Mouse (Mus musculus): Measurements from ENCODE around the gene Sstr1. TPM values are rescaled to one million over a fixed set of nuclear protein-coding genes. Genes with fewer than 3 reads are reported as not detected.

Sstr1 gene
- polyA plus RNA-seq, 1 experiment from 2014 or later = 0.95 TPM

- no peaks in the 10 kb centered on the region for H3K9me3 ChIP-seq (replicated peaks)
- no peak overlapping the region for H3K4me2 ChIP-seq (replicated peaks)
- H3K36me3 ChIP-seq = no peaks in the 10 kb centered on the region
- WGBS = 82% methylated on average over 5 of the region's 5 CpGs
- no peak overlapping the region for H3K27ac ChIP-seq (replicated peaks)
- no peaks in the 10 kb centered on the region for H3K27me3 ChIP-seq
- no peak overlapping the region for H3K4me3 ChIP-seq (replicated peaks)
- H3K4me1 ChIP-seq = no peaks in the 10 kb centered on the region
- no peak overlapping the region for H3K9ac ChIP-seq
- no peak for ATAC-seq (ENCODE audit: insufficient number of reproducible peaks, low FRiP score, low TSS enrichment, low read depth)
Measured at GRCm38 (mm10) chr12:58225644-58226043, 14.1 kb downstream of the Sstr1 start.

GRCm38 (mm10) chr12:58232489-58232888, 20.9 kb downstream of the Sstr1 start:
- no peaks in the 10 kb centered on the region for H3K27me3 ChIP-seq
- H3K36me3 ChIP-seq = no peaks in the 10 kb centered on the region
- no peaks in the 10 kb centered on the region for H3K4me1 ChIP-seq
- no peak overlapping the region for H3K9ac ChIP-seq
- H3K27ac ChIP-seq (replicated peaks) = no peak overlapping the region
- no peak for ATAC-seq (ENCODE audit: insufficient number of reproducible peaks, low FRiP score, low TSS enrichment, low read depth)
- WGBS = 83% methylated on average over 2 of the region's 2 CpGs
- H3K4me3 ChIP-seq (replicated peaks) = no peak overlapping the region
- H3K9me3 ChIP-seq (replicated peaks) = no peaks in the 10 kb centered on the region
- no peak overlapping the region for H3K4me2 ChIP-seq (replicated peaks)

GRCm38 (mm10) chr12:58251901-58252300, 40.3 kb downstream of the Sstr1 start:
- no peaks in the 10 kb centered on the region for H3K9me3 ChIP-seq (replicated peaks)
- WGBS = 53% methylated on average over 1 of the region's 1 CpGs
- no peak for ATAC-seq (ENCODE audit: insufficient number of reproducible peaks, low FRiP score, low TSS enrichment, low read depth)
- H3K4me1 ChIP-seq = no peaks in the 10 kb centered on the region
- H3K4me3 ChIP-seq (replicated peaks) = no peak overlapping the region
- H3K27ac ChIP-seq (replicated peaks) = no peak overlapping the region
- no peaks in the 10 kb centered on the region for H3K36me3 ChIP-seq
- no peak overlapping the region for H3K4me2 ChIP-seq (replicated peaks)
- no peaks in the 10 kb centered on the region for H3K27me3 ChIP-seq
- no peak overlapping the region for H3K9ac ChIP-seq

Other genes with a start within 250 kb of the Sstr1 start
- 13.9 and 15.0 TPM in 2 replicates for gene Clec14a, start 57.5 kb downstream of the Sstr1 start, polyA plus RNA-seq (2015; fragmentation: Nextera tagmentation; extraction: Ambion mirVana)

All from embryonic facial prominence, embryonic 15.5 days (tissue).